Mouse (Mus musculus): ENCODE measurements around the gene Nhsl2. TPM values are rescaled to one million over a fixed set of nuclear protein-coding genes. Genes with fewer than 3 reads are reported as not detected.
A peak's percentile ranks its signal among the peaks of the same experiment; 100 is the strongest.
"Not testable (repeated sequence)": the region's sequence is repeated elsewhere in the genome, so short reads cannot be mapped to it uniquely, and the experiment has no call there.

Gene Nhsl2
- 2.5 and 4.5 TPM in 2 replicates for polyA plus RNA-seq (2012; rRNA removed)

DNA sequence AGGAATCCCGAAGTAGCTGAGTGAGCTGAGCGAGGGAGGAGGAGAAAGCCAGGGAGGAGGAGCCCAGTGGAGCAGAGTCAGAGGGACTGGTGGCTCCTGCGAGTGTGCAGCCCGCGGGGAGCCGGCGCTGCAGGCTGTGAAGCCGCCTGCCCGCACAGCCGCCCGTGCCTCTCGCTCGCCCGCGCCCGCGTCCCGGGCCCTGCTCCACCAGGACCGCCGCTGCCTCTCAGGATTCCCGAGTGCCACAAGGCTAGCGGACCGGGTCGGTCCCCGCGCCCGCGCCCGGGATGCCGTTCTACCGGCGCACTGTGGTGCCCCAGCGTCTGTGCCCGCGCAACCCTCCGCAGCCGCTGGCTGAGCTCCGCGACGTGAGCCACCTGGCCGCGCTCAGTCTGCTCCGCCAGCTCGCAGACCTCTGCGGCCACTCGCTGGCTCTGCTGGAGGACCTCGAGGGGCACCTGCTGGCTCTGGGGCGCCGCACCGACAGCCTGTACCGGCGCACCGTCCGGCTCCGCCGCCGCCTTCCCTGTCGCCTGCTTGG, at the start of gene Nhsl2:
Gene Nhsl2 (plus strand): TSS at position 105 of the 541 bp plus-strand sequence.
- peak; percentile 74 for DNase-seq (ENCODE audit: low read depth)
- TF ChIP-seq POLR2A (IDR thresholded peaks at IDR 0.05; ENCODE audit: borderline replicate concordance, extremely low read depth, insufficient read depth, insufficient read length, poor library complexity, severe bottlenecking) (0 out of 2 replicates have a peak, but pooled peaks have one; percentile 32), CTCF (IDR thresholded peaks at IDR 0.05; ENCODE audit: borderline replicate concordance, extremely low read depth, insufficient read depth, insufficient read length) (no peak)

DNA sequence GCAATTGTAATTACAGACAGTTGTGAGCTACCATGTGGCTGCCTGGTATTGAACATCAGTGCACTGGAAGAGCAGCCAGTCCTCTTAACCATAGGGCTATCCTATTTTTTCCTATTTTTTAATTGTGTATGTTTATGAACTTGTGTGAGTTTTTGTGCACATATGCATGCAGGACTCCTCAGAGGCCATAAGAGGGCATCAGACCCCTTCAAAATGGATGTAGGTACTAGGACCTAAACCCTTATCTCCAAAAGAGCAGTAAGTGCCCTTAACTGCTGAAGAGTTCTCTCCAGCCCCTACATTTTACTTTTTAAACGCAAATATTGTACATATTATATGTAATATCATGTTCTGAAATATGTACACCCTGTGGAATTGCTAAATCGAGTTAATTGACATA, 43.7 kb upstream of the Nhsl2 start:
- TF ChIP-seq CTCF (IDR thresholded peaks at IDR 0.05; ENCODE audit: borderline replicate concordance, extremely low read depth, insufficient read depth, insufficient read length) (peak; percentile 44; the same call in 1 of the 2 replicates), POLR2A (IDR thresholded peaks at IDR 0.05; ENCODE audit: borderline replicate concordance, extremely low read depth, insufficient read depth, insufficient read length, poor library complexity, severe bottlenecking) (no peak)

DNA sequence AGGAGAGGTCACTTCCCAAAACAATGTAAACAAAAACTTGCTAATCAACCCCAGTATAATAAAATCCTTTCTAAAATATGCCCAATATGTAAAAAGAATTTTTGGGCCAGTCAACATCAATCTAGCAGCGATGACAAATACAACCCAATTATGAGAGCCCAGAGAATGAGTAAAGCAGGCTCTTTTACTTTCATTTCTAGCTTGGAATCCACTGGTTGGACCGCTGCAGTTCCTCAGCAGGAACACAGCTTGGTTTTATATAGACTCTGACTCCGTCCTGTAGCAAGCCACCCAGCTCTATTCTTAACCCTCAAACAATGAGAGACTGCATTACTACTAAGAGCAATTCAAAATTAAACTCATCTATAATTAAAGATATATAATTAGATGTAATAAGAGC, 37.4 kb upstream of the Nhsl2 start:
- TF ChIP-seq POLR2A (IDR thresholded peaks at IDR 0.05; ENCODE audit: borderline replicate concordance, extremely low read depth, insufficient read depth, insufficient read length, poor library complexity, severe bottlenecking): no peak
- TF ChIP-seq CTCF (IDR thresholded peaks at IDR 0.05; ENCODE audit: borderline replicate concordance, extremely low read depth, insufficient read depth, insufficient read length): no peak
- no peak for DNase-seq (ENCODE audit: low read depth)

More for the DNA sequence above, 43.7 kb upstream of the Nhsl2 start:
- DNase-seq (ENCODE audit: low read depth): peak; percentile 67

DNA sequence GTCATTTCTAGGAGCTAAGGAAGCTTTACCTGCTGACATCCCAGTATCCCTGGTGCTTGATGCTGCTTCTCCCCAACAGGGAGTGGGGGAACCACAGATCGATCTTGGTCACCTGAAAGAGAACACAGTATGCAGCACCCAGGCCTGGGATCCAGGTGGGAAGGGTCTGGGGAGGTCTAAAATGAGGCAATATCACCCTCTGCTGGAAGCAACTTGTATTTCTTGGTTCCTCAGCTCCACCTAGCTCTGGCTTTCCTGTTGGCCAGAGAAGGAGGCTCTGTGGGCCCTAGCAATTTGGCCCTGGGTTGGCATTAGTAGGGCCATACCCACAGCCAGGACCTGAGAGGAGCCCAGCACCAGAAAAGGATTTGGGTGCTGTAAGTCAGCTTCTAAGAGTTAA, 30.0 kb upstream of the Nhsl2 start:
- DNase-seq (ENCODE audit: low read depth): peak; percentile 7
- TF ChIP-seq POLR2A (IDR thresholded peaks at IDR 0.05; ENCODE audit: borderline replicate concordance, extremely low read depth, insufficient read depth, insufficient read length, poor library complexity, severe bottlenecking) (no peak), CTCF (IDR thresholded peaks at IDR 0.05; ENCODE audit: borderline replicate concordance, extremely low read depth, insufficient read depth, insufficient read length) (peak; percentile 32; the same call in 1 of the 2 replicates)

DNA sequence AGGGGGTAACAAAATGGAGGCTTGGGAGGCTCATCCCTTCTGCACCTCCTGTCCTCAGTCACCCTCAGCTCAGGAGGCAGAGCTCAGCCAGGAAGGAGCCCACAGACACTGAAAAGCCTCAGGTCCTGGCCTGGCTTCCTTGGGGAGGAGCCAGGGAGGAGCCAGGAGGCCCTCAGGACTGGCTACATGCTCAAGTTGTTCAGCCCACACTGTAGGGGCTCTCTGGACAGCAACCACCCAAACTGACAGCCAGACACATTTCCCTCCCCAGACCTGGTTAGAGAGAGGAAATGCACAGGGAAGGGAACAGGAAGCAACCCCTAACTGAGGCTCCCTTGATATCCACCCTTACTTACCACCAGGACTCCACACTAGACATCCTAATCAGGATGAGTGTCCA, 29.2 kb upstream of the Nhsl2 start:
- not testable (repeated sequence) for DNase-seq (ENCODE audit: low read depth)

DNA sequence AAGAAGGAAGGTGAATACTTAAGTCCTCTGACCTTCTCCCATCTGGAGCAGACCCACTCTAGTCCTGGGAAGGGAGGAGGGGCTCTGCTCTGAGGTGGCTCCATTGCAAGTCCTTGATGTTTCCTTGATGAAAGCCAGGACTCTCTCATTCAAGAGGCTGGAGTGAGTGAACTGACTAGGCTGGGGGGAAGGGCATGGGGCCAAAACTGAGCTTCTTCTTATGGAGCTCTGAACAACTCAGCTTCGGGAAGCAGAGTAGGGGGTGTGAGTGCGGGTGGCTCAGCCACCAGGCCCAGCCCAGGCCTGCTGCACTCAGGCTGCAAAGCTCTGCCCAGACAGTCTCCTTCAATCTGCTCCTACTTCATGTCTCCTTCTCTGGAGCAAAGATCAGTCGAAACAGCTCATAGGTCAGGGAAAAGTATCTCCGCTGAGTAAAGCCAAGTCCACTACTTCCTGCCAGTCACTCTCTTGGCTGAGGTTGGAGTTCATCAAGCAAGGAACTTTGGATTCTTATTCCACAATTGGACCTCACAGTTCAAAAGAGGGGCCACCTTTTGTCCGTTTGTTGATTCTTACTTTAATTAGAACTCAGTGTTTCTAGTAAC, 1.9 kb upstream of the Nhsl2 start:
- TF ChIP-seq POLR2A (IDR thresholded peaks at IDR 0.05; ENCODE audit: borderline replicate concordance, extremely low read depth, insufficient read depth, insufficient read length, poor library complexity, severe bottlenecking): no peak
- no peak for DNase-seq (ENCODE audit: low read depth)

DNA sequence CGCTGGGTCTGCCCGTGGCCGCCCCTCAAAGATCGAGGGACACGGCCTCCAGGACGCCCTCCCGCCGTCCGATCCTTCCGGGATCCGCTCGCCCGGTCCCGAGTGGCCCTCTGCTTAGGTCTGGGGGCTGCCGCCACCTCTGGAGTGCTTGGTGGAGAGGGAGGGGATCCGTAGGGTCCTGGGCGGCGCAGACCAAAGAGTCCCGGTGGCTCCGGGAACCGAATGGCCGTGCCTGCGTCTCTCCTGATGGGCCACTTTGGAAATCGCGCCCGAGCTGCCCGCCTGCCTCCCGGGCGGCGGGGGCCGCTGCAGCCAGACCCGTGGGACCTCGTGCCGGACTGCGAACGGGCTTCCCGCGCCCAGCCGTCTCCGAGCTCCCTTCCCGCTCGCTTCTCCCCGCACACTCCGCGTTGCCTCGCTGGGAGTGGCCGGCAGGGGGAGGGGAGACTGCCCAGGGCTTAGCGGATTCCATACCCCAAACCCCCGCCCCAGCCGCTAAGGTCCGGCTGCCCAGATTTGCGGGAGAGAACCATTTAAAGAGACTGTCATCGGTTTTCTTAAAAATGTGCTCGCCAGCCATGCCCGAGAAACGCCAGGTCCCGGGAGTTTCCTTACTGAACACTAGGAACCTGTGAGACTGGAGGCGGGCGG, 841 bp downstream of the Nhsl2 start:
- TF ChIP-seq POLR2A (IDR thresholded peaks at IDR 0.05; ENCODE audit: borderline replicate concordance, extremely low read depth, insufficient read depth, insufficient read length, poor library complexity, severe bottlenecking): no peak
- TF ChIP-seq CTCF (IDR thresholded peaks at IDR 0.05; ENCODE audit: borderline replicate concordance, extremely low read depth, insufficient read depth, insufficient read length): peak; percentile 33; the same call in 1 of the 2 replicates
- peak; percentile 25 for DNase-seq (ENCODE audit: low read depth)

DNA sequence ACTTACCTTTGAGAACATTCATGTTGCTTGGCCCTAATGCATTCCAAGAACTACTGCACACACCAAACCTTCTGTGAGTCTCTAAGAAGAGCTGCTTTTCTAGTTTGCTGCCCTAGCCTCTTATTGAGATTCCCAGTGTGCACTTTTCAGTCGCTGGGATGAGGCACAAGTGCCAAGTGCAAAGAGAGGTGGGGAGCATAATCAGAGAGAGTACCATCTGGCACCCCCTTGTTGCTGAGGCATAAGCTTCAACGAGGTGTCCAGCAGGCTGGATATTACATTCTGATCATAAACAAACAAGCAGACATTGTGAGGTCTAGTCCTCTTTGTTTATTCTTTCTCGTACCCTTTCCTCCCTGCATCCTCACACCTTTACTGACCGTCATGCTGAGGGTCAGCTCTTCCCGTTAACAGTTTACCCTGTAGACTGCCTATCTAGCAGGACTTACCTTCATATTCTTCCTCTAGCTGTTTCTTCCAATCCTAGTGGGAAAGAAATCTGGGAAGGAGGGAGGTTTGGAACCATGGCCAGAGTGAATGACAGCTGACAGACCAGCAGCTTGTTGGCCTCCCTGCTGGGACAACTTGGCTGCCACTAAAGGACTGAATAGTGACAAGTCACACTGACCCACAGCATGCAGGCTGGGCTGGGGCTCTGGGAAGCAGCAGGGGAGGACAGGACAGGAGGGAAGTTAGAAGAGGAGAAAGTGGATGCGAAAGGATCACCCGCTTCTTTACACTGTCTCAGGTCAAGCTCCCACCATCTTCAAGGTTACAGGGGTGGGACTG, 2.6 kb downstream of the Nhsl2 start:
- TF ChIP-seq CTCF (IDR thresholded peaks at IDR 0.05; ENCODE audit: borderline replicate concordance, extremely low read depth, insufficient read depth, insufficient read length): no peak
- TF ChIP-seq POLR2A (IDR thresholded peaks at IDR 0.05; ENCODE audit: borderline replicate concordance, extremely low read depth, insufficient read depth, insufficient read length, poor library complexity, severe bottlenecking): no peak
- DNase-seq (ENCODE audit: low read depth): peak; percentile 5

DNA sequence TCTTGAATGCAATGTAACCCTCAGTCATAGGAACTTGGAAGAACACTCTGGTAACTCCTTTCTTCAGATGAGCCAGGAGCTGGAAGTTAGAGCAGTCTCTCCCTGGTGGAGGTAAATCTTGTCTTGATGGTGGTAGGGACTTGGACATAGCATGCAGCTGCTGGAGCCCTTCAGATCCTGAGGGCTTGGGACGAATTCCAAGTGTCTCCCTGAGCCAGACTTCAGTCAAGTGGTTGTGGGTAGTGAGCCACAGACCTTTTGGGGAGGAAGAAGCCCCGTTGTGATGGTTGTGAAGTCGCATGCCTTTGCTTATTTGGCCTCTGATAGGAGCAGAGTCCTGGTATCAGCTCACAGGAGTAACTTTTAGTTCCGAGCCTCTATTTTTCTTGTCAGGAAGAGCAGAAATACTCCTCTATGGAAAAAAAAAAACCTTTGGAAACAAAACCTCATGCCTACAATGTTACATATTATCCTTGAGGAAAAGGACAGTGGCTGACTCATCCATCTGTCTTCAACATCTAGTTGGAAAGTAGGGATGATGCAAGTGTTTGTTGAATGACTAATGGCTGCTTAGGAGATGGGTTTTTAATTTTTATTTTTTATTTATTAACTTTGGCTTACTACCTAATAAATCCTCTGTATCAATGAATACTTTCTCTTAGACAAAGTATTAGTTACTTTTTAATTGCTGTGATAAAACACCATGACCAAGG, 14.6 kb downstream of the Nhsl2 start:
- DNase-seq (ENCODE audit: low read depth): no peak
- TF ChIP-seq CTCF (IDR thresholded peaks at IDR 0.05; ENCODE audit: borderline replicate concordance, extremely low read depth, insufficient read depth, insufficient read length): no peak

DNA sequence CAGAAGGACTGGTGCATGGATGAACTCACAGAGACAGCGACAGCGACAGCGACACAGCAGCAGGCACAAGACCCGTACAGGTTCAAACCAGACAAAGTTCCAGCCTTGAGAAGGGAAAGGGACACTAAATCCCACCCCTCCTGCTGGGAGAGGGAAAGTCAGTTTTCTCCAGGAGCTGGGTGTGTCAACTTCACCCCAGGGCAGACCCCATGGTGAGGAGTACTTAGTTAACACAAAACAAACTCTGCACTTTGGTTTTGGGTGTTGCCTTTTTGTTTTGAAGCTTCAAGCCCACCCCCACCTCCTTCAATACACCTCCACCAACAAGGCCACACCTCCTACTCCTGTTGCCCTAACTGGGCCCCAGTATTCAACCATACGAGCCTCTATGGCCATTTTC, 15.6 kb downstream of the Nhsl2 start:
- no peak for DNase-seq (ENCODE audit: low read depth)
- TF ChIP-seq CTCF (IDR thresholded peaks at IDR 0.05; ENCODE audit: borderline replicate concordance, extremely low read depth, insufficient read depth, insufficient read length) (no peak), POLR2A (IDR thresholded peaks at IDR 0.05; ENCODE audit: borderline replicate concordance, extremely low read depth, insufficient read depth, insufficient read length, poor library complexity, severe bottlenecking) (no peak)

DNA sequence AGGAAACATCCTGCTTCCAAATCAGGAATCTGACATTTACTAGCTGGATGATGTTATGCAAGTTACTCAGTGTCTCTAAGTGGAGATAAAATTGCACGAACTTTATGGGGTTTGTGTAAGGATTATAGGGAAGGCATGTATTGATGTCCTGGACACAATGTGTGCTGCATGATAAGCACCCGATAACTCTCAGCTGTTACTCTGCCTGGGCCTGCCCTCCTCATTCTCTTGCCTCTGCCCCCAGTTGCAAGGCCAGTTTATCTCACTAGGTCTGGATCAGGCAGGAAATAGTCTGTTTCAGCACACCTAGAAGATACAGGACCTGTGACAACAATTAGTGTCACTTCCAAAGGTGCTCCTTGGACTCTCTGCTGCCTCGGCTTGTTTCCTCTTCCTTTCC, 25.0 kb downstream of the Nhsl2 start:
- DNase-seq (ENCODE audit: low read depth): no peak
- TF ChIP-seq POLR2A (IDR thresholded peaks at IDR 0.05; ENCODE audit: borderline replicate concordance, extremely low read depth, insufficient read depth, insufficient read length, poor library complexity, severe bottlenecking): no peak
- TF ChIP-seq CTCF (IDR thresholded peaks at IDR 0.05; ENCODE audit: borderline replicate concordance, extremely low read depth, insufficient read depth, insufficient read length): no peak

Measured in brain, embryonic 14.5 days (tissue).